Mouse (Mus musculus): ENCODE results near the gene Bcl2l10.

The Bcl2l10 gene

GRCm38 (mm10) chr9:75347458-75347857, at the start of gene Bcl2l10:
Gene Bcl2l10 (plus strand): TSS chr9:75347758.
- no peak for DNase-seq (ENCODE audit: low spot score)

- no peak for DNase-seq (ENCODE audit: low spot score)
These were observed 48.2 kb upstream of the Bcl2l10 start for GRCm38 (mm10) chr9:75299342-75299741.

DNA sequence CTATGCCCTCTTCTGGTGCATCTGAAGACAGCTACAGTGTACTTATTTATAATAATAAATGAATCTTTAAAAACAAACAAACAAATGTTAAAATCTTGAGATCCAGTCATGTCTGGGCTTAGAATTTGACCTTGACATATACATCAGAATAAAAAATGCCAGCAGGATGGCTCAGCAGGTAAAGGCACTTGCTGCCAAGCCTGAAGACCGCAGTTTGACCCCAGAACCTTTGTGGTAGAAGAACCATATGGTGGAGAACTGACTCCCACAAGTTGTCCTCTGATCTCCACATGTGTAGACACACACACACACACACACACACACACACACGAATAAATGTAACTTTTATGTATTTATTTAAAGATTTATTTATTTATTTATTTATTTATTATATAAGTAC, 44.5 kb upstream of the Bcl2l10 start:
- no peak for DNase-seq (ENCODE audit: low spot score)

DNA sequence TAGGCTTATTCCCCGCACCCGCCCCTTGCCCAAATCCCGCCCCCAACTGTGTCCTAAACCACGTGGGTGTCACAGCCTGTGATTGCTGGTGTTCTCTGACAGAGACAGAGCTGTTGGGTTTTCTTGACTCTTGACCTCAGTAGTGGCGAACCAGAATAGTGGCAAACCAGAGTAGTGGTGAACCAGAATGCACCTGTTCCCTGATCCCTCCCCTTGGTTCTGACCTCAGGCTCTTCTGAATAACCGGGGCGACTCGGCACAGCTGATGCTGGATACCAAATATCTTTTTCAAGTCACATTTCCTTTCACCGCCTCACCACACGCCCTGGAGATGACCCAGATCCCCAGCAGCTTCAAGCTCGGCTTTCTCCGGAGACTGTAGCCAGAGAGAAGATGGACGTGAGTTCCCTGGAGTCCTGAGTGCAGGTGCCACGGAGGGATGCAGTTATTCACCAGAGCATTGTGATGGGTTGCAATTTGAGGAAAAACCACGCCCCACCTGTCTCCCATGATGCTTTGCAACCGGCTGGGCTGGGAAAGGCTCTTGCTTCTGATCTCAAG, 43.8 kb upstream of the Bcl2l10 start:
- no peak for DNase-seq (ENCODE audit: low spot score)

GRCm38 (mm10) chr9:75304286-75304685, 43.3 kb upstream of the Bcl2l10 start:
- no peak for DNase-seq (ENCODE audit: low spot score)

DNA sequence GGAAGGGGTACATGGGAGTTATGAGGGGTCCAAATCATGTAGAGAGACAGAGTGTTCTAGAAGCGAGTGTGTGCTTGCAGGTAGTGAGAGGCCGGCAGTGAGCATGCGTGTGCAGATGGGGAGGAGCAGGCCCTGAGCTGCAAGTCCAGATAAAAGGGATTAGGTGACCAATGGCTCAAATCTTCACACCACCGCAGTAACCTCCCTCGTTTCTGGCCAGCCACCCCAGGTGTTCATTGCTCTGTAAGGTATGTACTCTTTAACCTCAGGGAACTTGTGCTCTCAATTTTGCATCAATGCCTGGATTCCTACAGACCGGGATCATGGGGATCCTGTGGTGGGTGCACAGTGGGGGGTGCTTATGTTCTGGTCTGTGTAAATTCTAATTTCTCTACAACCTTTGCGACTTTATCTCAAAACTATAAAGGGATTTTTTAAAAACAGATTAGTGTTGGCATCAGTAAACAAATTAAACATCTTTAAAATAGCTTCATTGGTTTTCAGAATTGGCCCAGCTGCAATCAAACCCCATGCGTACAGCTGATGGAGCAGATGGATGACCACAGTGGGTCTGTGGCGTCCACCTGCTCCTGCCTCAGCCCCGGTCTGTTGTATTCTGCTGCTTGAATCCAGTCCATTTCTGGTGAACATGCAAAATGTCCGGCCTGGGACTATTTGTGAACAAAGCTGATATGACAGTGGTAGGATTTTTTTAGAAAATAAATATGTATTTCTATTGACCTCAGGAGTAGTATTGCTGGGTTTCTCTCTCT, 41.2 kb upstream of the Bcl2l10 start, which contains the start of gene Gnb5:
Gene Gnb5, plus strand, starts transcription at position 163 of the 773 bp plus-strand sequence.
- no peak for DNase-seq (ENCODE audit: low spot score)

- no peak for DNase-seq (ENCODE audit: low spot score)
These were observed 40.5 kb upstream of the Bcl2l10 start for GRCm38 (mm10) chr9:75307015-75307414.

DNA sequence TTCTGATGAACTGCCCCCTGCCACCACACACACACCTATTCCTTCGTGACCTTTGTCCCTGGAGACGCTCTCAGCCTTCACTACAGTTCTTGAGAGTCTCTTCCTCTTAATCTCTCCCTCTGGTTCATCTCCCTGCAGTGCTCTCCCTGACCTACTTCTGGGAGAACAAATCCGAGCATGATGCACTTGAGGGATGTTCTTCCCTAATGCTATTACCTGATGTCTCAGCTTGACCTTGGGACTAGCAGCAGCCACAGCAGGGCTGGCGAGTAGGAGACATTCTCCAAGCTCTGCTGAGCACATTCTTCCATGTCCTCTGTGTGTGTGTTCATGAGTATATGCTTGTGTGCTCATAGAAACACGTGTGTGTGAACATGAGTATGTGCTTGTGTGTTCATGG, 38.9 kb upstream of the Bcl2l10 start:
- DNase-seq (ENCODE audit: low spot score) = no peak

DNA sequence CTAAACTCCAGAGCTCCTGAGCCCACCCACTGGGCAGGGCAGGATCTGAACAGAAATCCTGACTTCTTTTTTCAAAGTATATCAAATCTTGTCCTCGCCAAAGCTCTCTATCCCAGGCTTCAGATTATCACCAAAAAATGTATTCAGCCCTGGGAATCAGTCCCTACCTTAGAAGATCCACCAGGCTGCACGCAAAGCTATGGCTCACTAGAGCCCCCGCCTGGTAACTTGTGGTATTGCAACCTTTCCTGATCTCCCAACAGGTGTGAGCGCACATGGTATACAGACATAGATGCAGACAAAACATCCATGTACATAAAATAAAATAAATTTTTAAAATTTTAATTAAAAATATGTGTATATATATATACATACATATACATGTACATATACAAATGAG, 35.5 kb upstream of the Bcl2l10 start:
- peak; percentile 51 for DNase-seq (ENCODE audit: low spot score)

- DNase-seq (ENCODE audit: low spot score) = no peak
These were observed 34.3 kb upstream of the Bcl2l10 start for GRCm38 (mm10) chr9:75313138-75313831.

DNA sequence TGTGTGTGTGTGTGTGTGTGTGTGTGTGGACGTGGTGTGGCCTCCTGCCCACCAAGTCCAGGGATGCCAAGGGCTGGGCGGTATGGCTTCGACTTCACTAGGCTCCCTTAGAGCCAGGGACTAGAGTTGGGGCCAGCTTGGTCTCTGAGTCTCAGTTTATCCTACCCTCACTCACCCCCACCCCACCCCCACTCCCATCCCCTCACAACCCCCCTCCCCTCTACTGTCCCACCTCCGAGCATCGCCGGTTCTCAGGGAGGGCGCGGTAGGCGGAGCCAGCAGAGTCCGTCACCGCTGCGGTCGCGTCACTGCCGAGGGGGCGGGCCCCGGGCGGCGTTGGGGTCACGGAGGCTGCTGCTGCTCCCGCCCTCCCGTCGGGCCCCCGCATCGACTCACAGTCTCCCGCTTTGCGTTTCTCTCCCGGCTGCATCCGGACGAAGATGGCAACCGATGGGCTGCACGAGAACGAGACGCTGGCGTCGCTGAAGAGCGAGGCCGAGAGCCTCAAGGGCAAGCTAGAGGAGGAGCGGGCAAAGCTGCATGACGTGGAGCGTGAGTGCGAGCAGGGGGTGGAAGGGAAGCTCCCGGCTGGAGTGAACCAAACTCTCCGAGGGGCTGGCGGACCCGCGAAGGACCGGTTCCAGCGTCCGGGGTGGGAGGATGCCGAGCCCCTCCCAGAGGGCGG, 33.6 kb upstream of the Bcl2l10 start:
- DNase-seq (ENCODE audit: low spot score) = peak; percentile 73

DNA sequence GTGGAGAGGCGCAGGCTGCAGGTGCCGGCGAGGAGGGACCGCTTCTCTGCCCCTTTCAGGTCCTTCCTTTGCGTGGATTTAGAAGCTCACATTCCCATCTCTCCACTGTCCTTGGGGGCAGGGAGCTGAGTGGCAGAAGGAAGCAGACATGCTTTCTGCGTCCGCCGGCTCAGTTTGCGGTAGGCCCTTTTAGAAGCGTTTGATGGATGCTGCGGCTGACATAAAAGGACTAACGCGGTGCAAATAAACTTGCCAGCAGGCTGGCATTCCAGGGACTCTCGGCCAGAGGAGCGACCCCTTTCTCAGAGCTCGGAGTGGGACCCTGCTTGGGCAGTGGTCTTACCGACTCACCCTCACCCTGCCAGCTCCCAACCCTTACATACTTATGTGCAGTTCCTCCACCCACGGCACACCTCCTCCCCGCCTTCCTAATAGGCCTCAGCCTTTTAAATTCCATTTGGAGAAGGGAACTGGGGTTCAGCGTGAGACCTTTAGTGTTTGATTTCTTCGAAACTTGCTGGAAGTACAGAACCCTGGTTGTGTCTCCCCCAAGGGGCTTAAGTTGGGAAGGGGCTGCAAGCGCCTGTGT, 32.9 kb upstream of the Bcl2l10 start:
- DNase-seq (ENCODE audit: low spot score) = no peak

- no peak for DNase-seq (ENCODE audit: low spot score)
These were observed 32.3 kb upstream of the Bcl2l10 start for GRCm38 (mm10) chr9:75315238-75315637.

DNA sequence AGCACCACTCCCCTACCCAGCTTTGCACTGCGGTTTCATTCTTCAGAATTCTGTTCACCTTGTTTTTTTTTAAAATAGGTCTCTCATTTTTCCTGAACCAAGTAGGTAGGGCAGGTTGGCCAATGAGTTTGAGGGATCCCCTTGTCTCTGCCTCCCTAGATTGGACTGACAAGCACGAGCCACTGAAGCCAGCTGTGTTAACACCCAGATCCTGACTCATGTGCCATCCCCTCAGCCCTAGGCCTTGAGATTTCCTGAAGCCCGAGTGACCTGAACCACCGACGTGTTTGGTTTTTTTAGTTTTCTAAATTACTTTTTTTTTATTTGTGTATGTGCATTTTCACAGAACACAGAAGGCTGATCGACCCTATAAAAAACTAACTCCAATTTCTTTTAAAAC, 30.8 kb upstream of the Bcl2l10 start:
- no peak for DNase-seq (ENCODE audit: low spot score)

DNA sequence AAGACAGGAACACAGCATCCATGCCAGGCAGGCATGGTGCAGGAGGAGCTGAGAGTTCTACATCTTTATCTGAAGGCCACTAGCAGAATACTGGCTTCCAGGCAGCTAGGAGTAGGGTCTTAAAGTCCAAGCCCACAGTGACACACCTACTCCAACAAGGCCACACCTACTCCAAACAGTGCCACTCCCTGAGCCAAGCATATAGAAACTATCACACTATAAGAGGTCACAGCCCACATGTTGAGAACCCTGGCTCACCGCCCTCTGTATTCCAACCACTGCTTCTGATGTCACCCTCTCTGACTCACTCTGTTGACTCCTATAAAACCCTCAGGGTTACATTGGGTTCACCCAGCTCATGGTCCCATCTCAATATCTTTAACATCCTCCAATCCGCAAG, 29.4 kb upstream of the Bcl2l10 start:
- DNase-seq (ENCODE audit: low spot score) = no peak

DNA sequence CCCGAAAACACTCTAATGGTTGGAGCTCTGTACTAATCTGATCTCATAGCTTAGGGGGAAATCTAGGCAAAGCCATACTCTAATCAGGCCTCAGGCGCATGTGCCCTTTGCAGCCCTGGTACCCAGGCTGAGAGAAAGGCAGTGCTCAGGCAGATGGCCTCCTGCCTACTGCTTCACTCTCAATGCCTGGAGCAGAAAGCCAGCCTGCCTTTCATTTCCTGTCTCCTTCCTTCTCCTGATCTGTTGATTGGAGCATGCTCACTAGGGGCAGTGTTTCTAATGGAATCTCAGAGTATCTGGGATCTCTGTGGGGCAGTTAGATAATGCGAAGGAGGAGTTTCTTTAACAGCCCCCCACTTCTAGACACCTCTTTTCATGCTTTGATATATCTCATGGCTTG, 28.2 kb upstream of the Bcl2l10 start:
- no peak for DNase-seq (ENCODE audit: low spot score)

GRCm38 (mm10) chr9:75322099-75322885, 25.3 kb upstream of the Bcl2l10 start:
- peak; percentile 41 for DNase-seq (ENCODE audit: low spot score)

- no peak for DNase-seq (ENCODE audit: low spot score)
These were observed 19.5 kb upstream of the Bcl2l10 start for GRCm38 (mm10) chr9:75328047-75328446.

DNA sequence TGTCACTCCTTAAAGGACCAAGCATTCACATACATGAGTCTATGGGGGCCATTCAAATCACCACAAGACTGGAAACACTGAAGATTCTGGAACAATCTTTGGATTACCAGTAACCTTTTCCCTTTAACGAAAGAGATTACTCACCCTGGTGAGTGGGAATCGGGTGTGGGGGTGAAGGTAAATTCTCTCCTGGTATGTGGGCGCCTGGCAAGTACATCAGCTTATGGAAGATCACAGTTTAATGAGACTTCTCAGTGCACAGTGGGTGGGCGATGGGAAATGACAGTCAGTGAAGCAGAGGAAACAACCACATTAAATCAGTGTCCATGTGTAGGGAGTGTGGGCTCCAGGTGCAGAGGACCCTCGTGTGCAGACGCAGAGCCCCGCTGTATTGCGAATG, 16.7 kb upstream of the Bcl2l10 start:
- DNase-seq (ENCODE audit: low spot score) = peak; percentile 61

GRCm38 (mm10) chr9:75334440-75334839, 13.1 kb upstream of the Bcl2l10 start:
- DNase-seq (ENCODE audit: low spot score) = no peak

DNA sequence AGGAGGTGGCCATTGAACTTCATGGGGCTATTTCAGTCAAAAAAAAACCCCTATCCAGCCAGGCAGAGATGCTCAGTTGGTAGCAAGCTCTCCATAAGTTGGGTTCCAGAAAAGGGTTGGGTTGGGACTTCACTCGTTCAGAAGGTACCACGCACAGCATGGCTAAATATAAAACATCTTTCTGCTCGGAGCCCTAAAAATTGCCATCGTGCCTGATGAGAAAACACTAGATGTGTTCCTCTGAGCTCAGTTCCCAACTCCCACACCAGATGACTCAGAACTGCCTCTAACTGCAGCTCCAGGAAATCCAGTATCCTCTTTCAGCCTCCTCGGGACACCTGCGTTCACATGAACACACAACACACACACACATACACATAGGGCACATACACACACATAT, 9.5 kb upstream of the Bcl2l10 start:
- DNase-seq (ENCODE audit: low spot score) = peak; percentile 83
